In genomic region chr12:97872391-97872790, GRCm38 (mm10) we compare ENCODE assay signal across 8 mouse cellular contexts.
DNase-seq lines count a peak whose midpoint lies in the region; ATAC-seq lines count a peak whose summit lies in the region.
"Had no signal": no experiment of that assay in that cellular context is flagged by ENCODE, and none has a peak within 500 bp of the region (broad histone marks: within the 10 kb centered on the region; RNA-seq: fewer than 3 reads in every experiment).

No protein-coding gene starts in this region.

- DNase-seq in MEL-GATA-1-ER (ENCODE audit: extremely low read depth, low read depth), result peak; percentile 20
- peak; percentile 35 to 43 for DNase-seq in adrenal gland, postnatal 4 days (ENCODE audit: low spot score in 2 of 2)
- peak; percentile 84 for DNase-seq in embryonic facial prominence, embryonic 14.5 days (ENCODE audit: low spot score)
- DNase-seq in heart, postnatal 4 days, result peak; percentile 83
- peak; percentile 34 for DNase-seq in layer of hippocampus, adult 9-11 months
- DNase-seq in lung, postnatal 14 days, result peak; percentile 76
- DNase-seq in right cerebral cortex, postnatal 25 days, result peak; percentile 69

- peak; percentile 76; the same call in 1 of the 2 replicates for ATAC-seq in embryonic facial prominence, embryonic 14.5 days (ENCODE audit: low read depth)

- H3K36me3 ChIP-seq in embryonic facial prominence, embryonic 14.5 days (ENCODE audit: control insufficient read depth, insufficient read depth, low read length), result no peaks in the 10 kb centered on the region

- H3K27ac ChIP-seq in embryonic facial prominence, embryonic 14.5 days (replicated peaks; ENCODE audit: low read depth, low read length), result no peak overlapping the region

- H3K27me3 ChIP-seq in embryonic facial prominence, embryonic 14.5 days (replicated peaks; ENCODE audit: control insufficient read depth, insufficient read depth, low read length), result no peaks in the 10 kb centered on the region
- H3K27me3 ChIP-seq: megakaryocyte, embryonic 14.5 days had no signal

- no peak overlapping the region for H3K9ac ChIP-seq in embryonic facial prominence, embryonic 14.5 days (ENCODE audit: low read depth, low read length)

- 8% methylated on average over 2 of the region's 2 CpGs for WGBS in embryonic facial prominence, embryonic 14.5 days

- H3K4me2 ChIP-seq in embryonic facial prominence, embryonic 14.5 days (ENCODE audit: low read depth, low read length), result no peak overlapping the region

- no peaks in the 10 kb centered on the region for H3K4me1 ChIP-seq in embryonic facial prominence, embryonic 14.5 days (ENCODE audit: control insufficient read depth, insufficient read depth, low read length)
- H3K4me1 ChIP-seq: megakaryocyte, embryonic 14.5 days had no signal

- H3K4me3 ChIP-seq in embryonic facial prominence, embryonic 14.5 days (ENCODE audit: low read depth, low read length), result no peak overlapping the region
- H3K4me3 ChIP-seq: megakaryocyte, embryonic 14.5 days had no signal

- no peaks in the 10 kb centered on the region for H3K9me3 ChIP-seq in embryonic facial prominence, embryonic 14.5 days (ENCODE audit: control insufficient read depth, low read length)
- H3K9me3 ChIP-seq: megakaryocyte, embryonic 14.5 days had no signal

Comparison
In these comparisons a context has a peak if more than half of its experiments do, and no peak if none do; other contexts are left out.
1. DNase-seq: peak in every context shown above with its lines; median percentile 84 in embryonic facial prominence, embryonic 14.5 days; 83 in heart, postnatal 4 days; 76 in lung, postnatal 14 days; 69 in right cerebral cortex, postnatal 25 days; 39 in adrenal gland, postnatal 4 days; 34 in layer of hippocampus, adult 9-11 months; 20 in MEL-GATA-1-ER.